Mouse (Mus musculus): ENCODE results near the gene Sult1c1. TPM values are rescaled to one million over a fixed set of nuclear protein-coding genes. Genes with fewer than 3 reads are reported as not detected.

Gene Sult1c1
- polyA plus RNA-seq, 1 experiment from 2014 or later: not detected

Other genes with a start within 250 kb of the Sult1c1 start
- gene Sult1c2, start 144.3 kb downstream of the Sult1c1 start, polyA plus RNA-seq (2015; fragmentation: Nextera tagmentation; extraction: Ambion mirVana): 0.25 TPM in 1 of 2 replicates, not detected in the other

Data from heart, embryonic 16.5 days (tissue).